Mouse (Mus musculus): ENCODE data around the gene Gbp3. TPM values are rescaled to one million over a fixed set of nuclear protein-coding genes. Genes with fewer than 3 reads are reported as not detected.

The Gbp3 gene
- polyA plus RNA-seq, 1 experiment from 2014 or later = 1.1 TPM

- ATAC-seq = no peak
- Histone ChIP-seq H3K4me3 (ENCODE audit: low read length) (no peak overlapping the region), H3K4me2 (ENCODE audit: low read length) (no peak overlapping the region), H3K9ac (ENCODE audit: low read depth, low read length) (no peak overlapping the region), H3K9me3 (ENCODE audit: control insufficient read depth, low read length) (no peaks in the 10 kb centered on the region), H3K27ac (ENCODE audit: low read depth, low read length) (no peak overlapping the region), H3K27me3 (replicated peaks; ENCODE audit: control insufficient read depth, insufficient read depth, low read length) (no peaks in the 10 kb centered on the region), H3K4me1 (ENCODE audit: control insufficient read depth, insufficient read depth, low read depth, low read length) (no peaks in the 10 kb centered on the region; the same call in 1 of the 2 replicates), H3K36me3 (ENCODE audit: control insufficient read depth, insufficient read depth, low read length) (no peaks in the 10 kb centered on the region)
- 52% methylated on average over 1 of the region's 1 CpGs for WGBS
Observed at GRCm38 (mm10) chr3:142619606-142620005, 59.8 kb downstream of the Gbp3 start.

GRCm38 (mm10) chr3:142620111-142620955, 60.5 kb downstream of the Gbp3 start, which contains the start of gene Gbp2:
Gene Gbp2 (plus strand): TSS chr3:142620602.
- H3K36me3 ChIP-seq (ENCODE audit: control insufficient read depth, insufficient read depth, low read length) = no peaks in the 10 kb centered on the region
- H3K4me3 ChIP-seq (ENCODE audit: low read length) = no peak within 1 kb of the TSS
- H3K4me1 ChIP-seq (ENCODE audit: control insufficient read depth, insufficient read depth, low read depth, low read length) = no peaks in the 10 kb centered on the region; the same call in 1 of the 2 replicates
- H3K9me3 ChIP-seq (ENCODE audit: control insufficient read depth, low read length) = no peaks in the 10 kb centered on the region
- no peak within 1 kb of the TSS for H3K27ac ChIP-seq (ENCODE audit: low read depth, low read length)
- no peak for ATAC-seq
- H3K4me2 ChIP-seq (ENCODE audit: low read length) = peak within 1 kb of the TSS; percentile 37
- no peaks in the 10 kb centered on the region for H3K27me3 ChIP-seq (replicated peaks; ENCODE audit: control insufficient read depth, insufficient read depth, low read length)
- WGBS = 73% methylated on average over 4 of the region's 4 CpGs
- no peak within 1 kb of the TSS for H3K9ac ChIP-seq (ENCODE audit: low read depth, low read length)

GRCm38 (mm10) chr3:142620956-142621562, 61.2 kb downstream of the Gbp3 start:
- 57% methylated on average over 3 of the region's 3 CpGs for WGBS

More at GRCm38 (mm10) chr3:142620956-142621562, 61.2 kb downstream of the Gbp3 start:
- no peak overlapping the region for H3K27ac ChIP-seq (ENCODE audit: low read depth, low read length)
- no peaks in the 10 kb centered on the region for H3K9me3 ChIP-seq (ENCODE audit: control insufficient read depth, low read length)
- no peak overlapping the region for H3K9ac ChIP-seq (ENCODE audit: low read depth, low read length)
- H3K4me3 ChIP-seq (ENCODE audit: low read length) = no peak overlapping the region
- H3K4me1 ChIP-seq (ENCODE audit: control insufficient read depth, insufficient read depth, low read depth, low read length) = no peaks in the 10 kb centered on the region; the same call in 1 of the 2 replicates
- no peaks in the 10 kb centered on the region for H3K27me3 ChIP-seq (replicated peaks; ENCODE audit: control insufficient read depth, insufficient read depth, low read length)
- H3K4me2 ChIP-seq (ENCODE audit: low read length) = no peak overlapping the region; the same call in none of the 2 replicates
- ATAC-seq = no peak
- no peaks in the 10 kb centered on the region for H3K36me3 ChIP-seq (ENCODE audit: control insufficient read depth, insufficient read depth, low read length)

Other genes starting within 250 kb of the Gbp3 start
- gene Pdlim5, start 164.3 kb upstream of the Gbp3 start, polyA plus RNA-seq (2015; fragmentation: Nextera tagmentation; extraction: Ambion mirVana) = 19.2 and 20.2 TPM in 2 replicates
- gene Gbp5, start 66.0 kb upstream of the Gbp3 start, polyA plus RNA-seq (2015; fragmentation: Nextera tagmentation; extraction: Ambion mirVana) = 0.19 and 0.39 TPM in 2 replicates
- 2.3 and 2.9 TPM in 2 replicates for gene Gbp7, start 29.7 kb upstream of the Gbp3 start, polyA plus RNA-seq (2015; fragmentation: Nextera tagmentation; extraction: Ambion mirVana)
- 0.10 and 0.19 TPM in 2 replicates for gene Gbp2b, start 34.8 kb downstream of the Gbp3 start, polyA plus RNA-seq (2015; fragmentation: Nextera tagmentation; extraction: Ambion mirVana)
- gene Gbp2, start 60.6 kb downstream of the Gbp3 start, polyA plus RNA-seq (2015; fragmentation: Nextera tagmentation; extraction: Ambion mirVana) = 0.51 and 0.79 TPM in 2 replicates
- 6.3 and 7.8 TPM in 2 replicates for gene Kyat3, start 141.0 kb downstream of the Gbp3 start, polyA plus RNA-seq (2015; fragmentation: Nextera tagmentation; extraction: Ambion mirVana)
- 67.0 and 68.1 TPM in 2 replicates for gene Gtf2b, start 205.0 kb downstream of the Gbp3 start, polyA plus RNA-seq (2015; fragmentation: Nextera tagmentation; extraction: Ambion mirVana)